Mouse (Mus musculus) bone marrow, adult 2 months (tissue): ENCODE data around the gene Tmem127.

Experiments
- CTCF ChIP-seq: fragments of 200-500 bp; IDR thresholded peaks from 2 replicates; pipeline ENCODE4 v1.5.1; 2011; ENCODE audit warnings: low read length, control low read depth; ENCODE audit not compliant: control insufficient read depth, insufficient read depth
- POLR2A ChIP-seq: fragments of 200-500 bp; IDR thresholded peaks from 2 replicates; pipeline ENCODE4 v1.6.1; 2011; ENCODE audit warnings: low read depth, mild to moderate bottlenecking, control low read depth, low read length, borderline replicate concordance; ENCODE audit not compliant: control insufficient read depth

DNA sequence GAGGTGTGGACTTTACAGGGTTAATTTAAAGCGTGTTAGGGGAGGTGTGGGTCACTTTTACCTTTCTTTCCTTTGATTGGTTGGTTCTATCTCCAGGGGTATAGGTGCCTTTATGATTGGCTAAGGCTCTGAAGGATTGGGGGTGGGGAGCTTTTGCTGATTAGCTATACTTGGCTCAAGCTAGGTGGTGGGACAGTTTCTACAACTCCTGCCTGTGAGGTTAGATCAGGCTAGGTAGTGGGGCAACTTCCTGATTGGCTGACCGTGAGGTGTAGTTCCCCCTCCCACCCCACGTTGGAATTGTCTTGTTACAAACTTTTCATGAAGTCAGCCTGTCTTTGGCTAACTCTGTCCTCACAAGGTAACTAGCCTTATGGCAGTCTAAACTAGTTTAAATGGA, 59.5 kb downstream of the Tmem127 start:
- TF ChIP-seq POLR2A (no peak), CTCF (no peak)
